Mouse (Mus musculus) 3T3-L1 (cell line): ENCODE data around the gene Ryr2.

Experiments
- DNase-seq: peaks from one replicate; pipeline ENCODE4 v3.0.0-alpha.2; 2015; ENCODE audit warnings: low read depth, low spot score

Ryr2 gene

DNA sequence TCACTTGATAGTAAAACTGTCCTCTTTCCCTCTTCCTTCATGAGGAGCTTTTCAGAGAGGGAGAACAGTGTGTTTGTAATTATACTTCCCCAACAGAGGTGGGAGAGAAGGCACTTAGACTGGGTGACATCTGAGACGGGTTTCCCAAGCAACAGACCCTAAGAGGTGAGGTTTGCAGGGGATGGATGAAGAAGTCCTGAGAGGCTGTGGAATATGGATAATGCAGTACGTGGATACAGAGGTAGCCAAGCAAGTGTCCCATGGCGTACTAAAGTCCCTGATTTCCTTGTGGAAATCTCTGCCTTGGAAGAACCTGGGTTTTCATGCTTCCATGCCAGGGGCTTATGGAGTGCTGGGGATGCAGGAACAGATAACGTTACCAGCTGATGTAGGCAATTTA, 69.5 kb downstream of the Ryr2 start:
- no peak for DNase-seq

DNA sequence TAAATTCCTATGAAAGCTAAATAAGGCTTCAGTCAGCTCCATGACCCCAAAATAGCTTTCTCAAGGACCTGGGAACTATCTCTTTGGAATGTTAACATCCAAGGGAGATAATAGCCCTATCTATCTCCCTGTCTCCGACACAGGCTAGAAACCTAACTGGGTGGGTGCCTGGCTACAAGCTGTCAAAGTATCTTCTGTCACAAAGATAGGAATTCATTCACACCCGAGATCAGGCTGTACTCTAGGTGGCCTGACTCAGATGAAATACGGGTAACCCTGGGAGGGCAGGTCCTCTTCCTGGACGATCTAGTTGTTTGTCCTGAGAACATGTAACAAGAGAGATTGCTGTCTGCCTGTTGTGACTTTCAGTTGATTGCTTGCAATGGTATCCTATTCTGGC, 69.9 kb downstream of the Ryr2 start:
- DNase-seq = no peak

DNA sequence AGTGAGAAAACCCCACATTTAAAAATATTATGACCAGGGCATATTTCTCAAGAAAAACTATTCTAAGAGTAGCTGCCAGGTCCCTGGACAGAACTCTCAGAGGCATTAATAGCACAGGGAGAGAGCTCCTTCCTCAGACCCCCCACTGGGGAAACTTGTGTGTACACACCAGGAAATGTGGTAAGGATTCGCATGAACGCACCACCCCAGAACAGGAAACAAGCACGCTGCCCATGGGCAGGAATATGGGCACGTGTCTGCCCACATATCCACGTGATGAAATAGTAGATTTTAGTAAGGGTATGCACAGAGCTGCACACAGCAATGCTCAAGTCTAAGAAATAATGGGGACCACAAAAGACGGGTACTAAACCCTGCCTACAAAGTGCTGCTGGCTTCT, 72.8 kb downstream of the Ryr2 start:
- DNase-seq = no peak

DNA sequence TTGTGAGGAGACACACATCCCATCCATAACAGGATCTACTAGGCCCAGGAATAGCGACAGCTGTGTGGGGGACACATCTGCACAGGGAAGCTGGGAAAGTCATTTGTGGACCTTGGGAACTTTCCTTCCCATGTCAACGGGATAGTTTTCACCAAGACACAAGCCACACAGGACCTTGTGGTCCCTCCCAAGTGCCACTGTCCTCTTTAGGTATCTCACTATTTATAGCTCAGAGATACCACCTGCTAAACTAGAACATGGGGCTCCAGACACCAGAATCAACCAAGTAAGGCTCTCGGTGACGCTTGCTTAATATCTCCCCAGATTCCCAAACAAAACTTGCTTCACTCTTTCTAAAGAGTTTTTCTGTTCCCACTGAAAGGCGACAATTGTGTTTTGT, 73.5 kb downstream of the Ryr2 start:
- no peak for DNase-seq

DNA sequence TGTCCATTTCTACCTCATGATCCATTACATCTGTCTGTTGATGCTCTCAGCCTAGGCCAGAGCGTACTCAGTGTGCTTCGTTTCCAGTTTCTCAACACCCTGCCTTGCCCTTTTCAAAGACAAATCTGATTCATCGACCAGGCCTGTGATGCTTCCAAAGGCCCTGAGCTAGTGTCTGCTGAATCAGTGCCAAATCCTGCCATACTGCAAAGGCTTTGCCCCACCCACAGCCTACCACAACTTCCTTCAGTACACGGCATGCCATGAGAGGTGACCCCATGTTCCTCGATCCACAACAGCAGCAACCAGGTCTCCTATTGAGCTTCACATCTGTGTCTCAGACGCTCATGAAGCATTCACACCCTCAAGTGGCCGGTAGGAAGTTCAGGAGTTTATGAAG, 76.9 kb downstream of the Ryr2 start:
- DNase-seq = peak; percentile 3

DNA sequence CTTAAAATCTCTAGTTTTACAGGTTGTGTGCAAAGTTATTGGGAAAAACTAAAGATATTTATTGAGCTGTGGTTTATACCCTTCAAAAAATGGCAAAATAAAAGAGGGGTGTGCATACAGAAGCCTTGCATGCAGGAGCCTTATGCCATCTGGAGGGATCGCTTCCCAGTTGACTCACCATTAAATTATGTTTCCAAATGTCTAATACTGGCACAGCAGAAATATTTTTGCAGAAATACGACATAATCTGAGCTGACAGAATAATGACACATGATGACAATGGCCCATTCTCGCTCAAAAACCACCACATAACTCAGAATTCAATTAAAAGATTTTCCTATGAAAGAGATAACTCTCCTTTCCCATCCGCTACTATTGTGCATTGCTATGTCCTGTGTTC, 77.4 kb downstream of the Ryr2 start:
- no peak for DNase-seq

DNA sequence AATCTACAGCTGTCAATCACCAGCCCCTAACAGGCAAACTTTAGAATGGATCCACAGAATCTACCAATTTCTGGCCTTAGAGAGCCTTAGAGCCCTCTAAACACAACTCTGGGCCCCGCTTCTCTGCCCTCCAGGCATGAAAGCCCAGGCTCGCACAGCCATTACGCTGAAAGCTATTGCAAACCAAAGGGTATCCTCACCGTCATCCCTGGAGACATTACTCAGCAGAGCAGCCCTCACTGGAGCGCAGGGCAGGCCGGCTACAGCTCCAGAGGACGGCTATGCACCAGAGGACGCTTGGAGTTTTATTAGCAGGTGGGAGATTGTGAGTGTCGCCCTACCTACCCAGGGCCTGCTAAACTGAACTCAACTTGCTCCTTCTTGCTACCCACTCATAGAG, 88.7 kb downstream of the Ryr2 start:
- no peak for DNase-seq

DNA sequence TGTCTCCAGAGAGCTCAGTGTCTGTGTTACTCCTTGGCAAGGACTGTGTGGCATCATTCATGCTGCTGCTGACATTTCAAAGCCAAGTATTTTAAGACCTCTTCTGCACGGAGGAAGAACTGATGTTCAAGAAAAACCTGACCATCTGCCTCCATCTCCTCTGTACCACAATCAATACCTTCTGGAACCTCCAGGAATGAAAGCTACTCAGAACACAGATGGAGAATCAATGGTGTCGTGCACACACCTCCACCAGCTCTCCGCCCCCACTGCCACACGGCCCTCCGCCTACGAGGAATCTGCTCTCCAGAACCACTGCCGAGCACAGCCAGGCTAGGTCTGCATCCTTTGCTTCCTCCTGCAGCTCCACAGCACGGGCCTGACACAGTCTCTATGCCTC, 92.8 kb downstream of the Ryr2 start:
- no peak for DNase-seq

DNA sequence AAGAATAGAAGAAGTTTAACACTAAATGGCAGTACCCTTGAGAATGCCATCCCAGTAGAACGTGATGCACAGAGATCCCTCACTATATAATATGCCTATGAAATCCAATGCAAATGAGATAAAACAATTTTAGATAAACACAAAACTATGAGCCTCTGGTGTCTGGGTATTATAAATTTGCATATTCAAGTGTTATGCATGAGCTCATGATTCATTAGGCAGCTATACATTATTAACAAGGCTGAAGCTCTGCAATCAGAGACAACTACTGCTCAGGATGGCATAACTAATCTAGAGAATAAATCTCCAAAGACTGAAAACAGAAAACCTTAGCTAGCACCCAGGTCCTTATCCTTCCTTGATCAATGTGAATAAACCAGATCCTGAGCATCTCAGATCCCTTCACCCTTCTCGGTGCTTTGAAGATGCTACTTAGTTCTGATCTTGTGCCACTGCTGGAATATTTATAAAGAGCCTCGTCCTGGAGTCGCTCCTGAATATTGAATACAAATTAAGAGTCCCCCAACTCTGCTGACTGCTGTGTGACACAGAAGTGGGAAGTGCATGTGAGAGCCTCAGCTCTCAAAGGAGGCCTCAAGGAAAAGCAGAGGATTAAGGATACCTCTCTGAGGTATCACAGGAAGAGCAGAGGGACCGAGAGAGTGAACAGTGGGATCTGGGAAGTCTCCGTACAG, 97.6 kb downstream of the Ryr2 start:
- no peak for DNase-seq

DNA sequence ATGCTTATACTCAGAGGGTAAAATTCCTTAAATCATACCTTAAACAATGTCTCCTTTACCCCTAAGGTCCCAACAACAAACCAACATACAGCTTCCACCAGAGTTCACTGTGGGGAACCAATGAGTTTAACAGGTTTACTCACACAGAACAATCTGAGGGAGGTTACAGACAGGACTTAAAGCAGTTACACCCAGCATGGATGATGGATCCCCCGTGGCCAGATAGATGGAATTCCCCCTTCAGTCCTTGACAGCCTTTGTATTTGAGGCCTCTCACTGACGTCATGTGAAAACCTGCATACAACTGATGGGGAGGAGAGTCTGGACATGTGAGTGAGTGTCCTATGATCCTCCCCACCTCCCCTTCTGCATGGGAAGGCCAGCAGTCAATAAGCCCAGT, 99.2 kb downstream of the Ryr2 start:
- no peak for DNase-seq

DNA sequence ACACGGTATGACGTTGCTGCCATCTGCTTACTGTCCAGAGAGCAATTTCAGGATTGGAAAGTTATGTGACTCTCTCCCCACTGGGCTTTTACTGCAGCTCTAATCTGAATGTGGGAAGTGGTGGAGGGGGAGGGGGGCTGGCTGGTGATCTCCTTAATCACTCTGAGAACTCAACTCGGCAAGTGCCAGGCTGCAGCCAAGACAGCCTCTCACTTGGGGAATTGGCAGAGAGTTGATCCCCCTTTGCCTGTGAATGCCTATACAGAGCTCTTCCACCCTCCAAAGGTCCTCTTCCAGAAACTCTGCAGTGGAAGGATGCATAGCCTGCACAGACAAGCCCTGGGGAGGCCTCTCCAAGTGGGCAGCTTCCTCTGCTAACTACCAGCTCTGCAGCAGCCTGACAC, 104.9 kb downstream of the Ryr2 start:
- no peak for DNase-seq

DNA sequence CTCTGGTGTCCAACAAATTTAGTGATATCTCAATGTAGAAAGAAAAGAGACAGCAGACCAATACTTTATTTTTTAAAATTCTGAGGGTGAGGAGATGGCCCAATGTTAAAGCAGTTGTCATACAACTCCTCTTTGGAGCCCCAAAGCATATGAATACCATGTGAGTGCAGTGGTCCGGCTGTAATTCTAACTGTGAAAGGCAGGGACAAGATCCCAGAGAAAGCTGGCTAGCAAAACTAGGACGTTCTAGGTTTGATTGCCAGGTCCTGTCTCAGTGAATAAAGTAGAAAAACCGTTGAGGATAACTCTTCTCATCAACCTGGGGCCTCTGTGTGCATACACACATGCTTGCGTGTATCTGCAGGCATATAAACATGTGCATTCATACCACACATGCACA, 106.9 kb downstream of the Ryr2 start:
- no peak for DNase-seq

DNA sequence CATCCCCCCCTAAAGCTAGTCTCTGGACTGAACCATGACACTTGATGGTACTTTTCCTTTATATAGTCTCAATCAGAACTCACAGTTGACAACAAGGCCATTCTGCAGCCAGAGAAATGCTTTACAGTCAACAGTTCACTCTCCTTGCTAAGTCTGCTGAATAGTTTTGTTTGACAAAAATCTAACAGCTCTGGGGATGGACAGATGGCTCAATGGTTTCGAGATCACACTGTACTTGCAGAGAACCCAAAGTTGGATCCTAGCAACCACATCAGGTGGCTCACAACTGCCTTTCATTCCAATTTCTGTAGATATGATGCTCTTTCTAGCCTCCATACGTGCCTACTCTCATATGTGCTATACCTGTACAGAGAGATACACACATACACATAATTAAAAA, 109.4 kb downstream of the Ryr2 start:
- DNase-seq = no peak

DNA sequence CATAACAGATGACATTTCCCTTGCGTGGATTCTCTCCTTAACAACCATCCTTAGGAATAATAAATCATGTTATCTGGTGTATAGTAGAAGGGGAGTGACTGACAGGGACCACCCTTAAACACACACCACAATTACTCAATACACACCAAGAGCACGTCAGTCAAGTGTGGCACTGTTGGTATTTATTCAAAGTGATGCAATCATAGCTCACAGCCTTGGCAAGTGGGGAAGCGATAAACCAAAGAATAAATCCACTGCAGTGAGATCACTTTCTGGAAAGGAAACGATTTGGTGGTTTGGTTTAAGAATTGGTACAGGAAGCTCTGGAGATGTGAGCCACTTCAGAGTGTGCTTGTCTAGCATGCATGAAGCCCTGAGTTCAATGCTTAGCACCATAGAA, 119.2 kb downstream of the Ryr2 start:
- DNase-seq = peak; percentile 35

DNA sequence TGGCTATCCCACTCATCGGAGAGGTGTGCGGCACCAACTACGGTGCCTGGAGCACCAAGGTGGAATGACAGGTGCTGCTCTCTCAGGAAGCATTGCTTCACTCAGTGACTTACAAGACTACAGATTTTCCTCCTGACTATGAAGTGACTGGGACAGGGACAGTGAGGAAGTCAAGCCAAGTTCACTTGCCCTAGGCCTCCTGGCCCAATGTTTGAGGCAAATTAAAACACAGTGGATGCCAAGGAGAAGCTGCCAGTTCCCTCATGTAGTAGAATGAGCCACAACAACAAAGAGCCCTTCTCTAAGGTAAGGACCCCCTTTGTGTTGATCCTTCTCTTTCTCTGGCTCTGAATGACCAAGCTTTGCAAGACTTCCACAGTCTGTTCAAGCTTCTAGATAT, 121.7 kb downstream of the Ryr2 start:
- DNase-seq = no peak

DNA sequence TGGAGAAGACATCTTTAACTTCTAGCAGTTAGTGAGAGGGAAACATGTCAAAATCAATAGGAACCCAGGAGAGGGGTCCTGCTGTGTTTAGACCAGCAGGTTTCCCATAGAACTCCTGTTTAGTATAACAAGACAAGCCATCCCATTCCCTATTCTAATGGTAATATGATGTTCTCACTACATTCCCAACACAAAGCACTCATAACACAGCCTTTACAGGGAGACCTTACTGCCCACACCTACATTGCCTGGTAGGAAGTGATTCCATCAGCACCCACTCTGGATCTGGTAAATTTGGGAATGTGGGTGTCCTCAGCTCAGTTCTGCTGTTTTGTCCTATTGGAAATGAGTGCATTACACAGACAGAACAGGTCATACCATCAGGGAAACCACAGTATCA, 127.7 kb downstream of the Ryr2 start:
- no peak for DNase-seq

DNA sequence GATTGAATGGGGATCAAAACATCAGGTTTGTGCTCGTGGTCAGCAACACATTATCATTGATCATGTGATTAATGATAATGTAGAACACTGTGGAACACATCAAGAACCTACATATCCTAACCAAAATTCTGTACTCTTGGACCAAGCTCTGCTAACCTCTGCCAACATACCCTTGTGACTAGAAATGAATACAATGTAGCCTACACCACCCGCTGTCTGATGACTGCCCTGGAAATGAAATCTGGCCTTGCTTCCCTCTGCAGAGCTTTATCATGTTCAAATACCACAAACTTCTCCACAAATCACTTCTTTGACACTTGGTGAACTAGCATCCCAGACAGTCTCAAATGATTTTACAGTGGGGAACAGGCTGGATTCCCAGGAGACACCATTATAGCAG, 128.4 kb downstream of the Ryr2 start:
- no peak for DNase-seq

DNA sequence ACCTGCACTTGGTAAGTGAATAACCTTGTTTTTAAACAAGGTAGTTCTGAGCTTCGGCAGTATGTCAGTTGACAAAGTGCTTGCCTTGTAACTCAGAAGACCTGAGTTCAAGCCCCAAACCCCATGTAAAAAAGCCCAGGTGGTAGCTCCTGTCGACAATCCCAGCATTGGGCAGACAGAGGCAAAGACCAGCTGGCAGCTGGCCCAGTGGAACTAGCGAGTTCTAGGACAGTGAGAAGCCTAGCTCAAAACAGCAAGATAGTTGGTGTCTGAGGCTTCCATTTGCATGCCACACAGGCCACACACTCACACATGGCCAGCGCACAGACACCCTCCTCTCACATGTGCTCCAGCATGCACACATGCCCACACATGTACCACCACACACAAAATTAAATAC, 129.1 kb downstream of the Ryr2 start:
- DNase-seq = no peak

DNA sequence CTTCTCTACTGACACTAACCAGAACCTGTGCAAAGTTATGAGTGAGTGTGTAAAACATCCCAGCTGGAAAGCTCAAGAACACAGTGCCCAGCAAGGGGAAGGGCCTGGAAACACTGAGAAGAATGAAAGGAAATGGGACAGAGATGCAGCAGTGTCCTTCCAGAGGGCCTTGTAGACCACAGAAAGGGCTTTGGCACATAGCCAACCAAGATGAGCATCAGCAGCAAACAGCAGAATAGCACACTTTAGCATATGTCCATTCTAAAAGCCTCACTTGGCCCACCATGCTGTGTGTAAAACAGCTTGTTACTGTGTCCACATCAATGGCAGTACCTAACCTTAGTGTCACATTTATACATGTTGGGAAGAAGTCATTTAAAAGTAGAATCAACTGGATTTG, 142.4 kb downstream of the Ryr2 start:
- no peak for DNase-seq

DNA sequence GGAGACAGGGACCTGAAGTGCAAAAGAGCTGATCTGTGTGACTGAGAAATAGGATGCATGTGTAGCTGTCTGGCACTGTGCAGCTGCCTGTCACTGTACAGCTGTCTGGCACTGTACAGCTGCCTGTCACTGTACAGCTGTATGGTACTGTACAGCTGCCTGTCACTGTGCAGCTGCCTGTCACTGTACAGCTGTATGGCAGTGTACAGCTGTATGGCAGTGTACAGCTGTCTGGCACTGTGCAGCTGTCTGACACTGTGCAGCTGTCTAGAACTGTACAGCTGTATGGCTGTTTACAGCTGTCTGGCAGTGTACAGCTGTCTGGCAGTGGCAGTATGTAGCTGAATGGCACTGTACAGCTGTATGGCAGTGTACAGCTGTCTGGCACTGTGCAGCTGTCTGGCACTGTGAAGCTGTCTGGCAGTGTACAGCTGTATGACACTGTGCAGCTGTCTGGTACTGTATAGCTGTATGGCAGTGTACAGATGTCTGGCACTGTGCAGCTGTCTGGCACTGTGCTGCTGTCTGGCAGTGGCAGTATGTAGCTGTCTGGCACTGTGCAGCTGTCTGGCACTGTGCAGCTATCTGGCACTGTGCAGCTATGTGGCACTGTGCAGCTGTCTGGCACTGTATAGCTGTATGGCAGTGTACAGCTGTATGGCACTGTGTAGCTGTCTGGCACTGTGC, 147.1 kb downstream of the Ryr2 start:
- no peak for DNase-seq

DNA sequence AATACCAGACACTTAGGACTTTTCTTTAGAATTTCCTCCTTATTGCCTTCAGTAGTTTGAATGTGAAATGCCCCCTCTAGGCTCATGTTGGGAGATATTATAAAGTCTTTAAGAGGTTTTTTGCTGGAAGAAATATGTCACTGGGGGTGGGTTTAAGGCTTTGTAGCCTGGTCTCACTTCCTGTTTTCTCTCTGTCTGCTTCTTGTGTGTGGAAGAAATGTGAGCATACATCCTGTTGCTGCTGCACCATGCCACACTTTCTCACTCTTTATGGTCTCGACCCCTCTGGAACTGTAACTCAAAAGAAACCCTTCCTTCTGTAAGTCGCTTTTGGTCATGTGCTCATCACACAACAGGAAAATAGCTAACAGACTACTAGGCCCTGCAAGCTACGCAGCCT, 147.9 kb downstream of the Ryr2 start:
- DNase-seq = no peak

DNA sequence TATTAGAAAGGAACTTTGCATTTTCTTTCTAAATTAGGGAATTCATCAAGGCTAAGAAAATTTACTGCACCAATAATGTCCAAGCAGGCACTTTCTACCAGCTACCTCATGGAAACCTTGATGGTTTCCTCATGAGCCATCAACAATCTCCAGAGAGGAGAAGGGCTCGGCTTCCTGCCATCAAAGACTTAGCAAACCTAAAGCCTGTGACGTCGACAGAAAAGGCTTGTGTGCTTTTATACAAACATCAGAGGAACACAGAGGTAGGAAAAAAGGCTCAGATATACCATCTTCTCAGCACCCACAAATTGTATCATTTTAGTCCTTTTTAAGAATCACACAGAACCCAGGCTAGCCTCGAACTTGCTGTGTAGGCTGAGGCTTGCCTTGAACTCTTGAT, 148.5 kb downstream of the Ryr2 start:
- no peak for DNase-seq

DNA sequence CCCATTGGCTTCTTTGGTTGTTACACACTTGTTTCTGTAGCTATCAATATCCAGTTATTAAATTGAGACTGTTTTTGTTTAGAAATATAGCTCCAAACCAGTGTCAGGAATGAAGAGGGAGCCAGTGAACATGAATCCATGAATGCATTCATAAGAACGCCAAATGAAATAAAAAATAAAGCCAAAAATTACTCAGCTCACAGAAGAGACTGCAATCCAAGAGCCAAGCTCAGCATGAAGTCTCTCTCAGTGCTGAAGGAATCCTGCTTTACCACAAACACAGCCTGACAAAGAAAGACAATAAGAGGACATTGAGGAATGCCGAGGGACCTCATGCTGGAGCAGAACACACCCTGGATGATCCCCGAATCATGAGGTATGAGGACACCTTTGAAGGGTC, 154.8 kb downstream of the Ryr2 start:
- no peak for DNase-seq

DNA sequence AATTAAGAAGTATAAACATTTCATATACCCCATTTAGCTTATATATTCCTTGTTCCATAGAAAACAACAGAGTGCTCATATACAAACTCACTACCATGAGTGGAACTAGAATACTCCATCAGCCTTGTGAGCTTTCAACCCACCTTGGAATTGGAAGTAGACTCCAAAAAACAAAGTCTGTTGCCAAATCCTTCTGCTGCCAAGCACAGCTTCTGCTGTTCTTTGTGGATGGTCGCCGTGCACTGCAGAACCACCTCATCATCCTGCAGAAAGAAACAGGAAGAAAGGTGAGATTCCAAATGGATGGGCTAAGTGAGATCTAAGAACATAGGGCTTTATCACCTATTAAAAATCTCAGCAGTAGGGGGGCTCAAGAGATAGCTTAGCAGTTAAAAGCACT, 161.0 kb downstream of the Ryr2 start:
- DNase-seq = no peak
